Mouse (Mus musculus): Measurements from ENCODE around the gene Cfap44. TPM values are rescaled to one million over a fixed set of nuclear protein-coding genes. Genes with fewer than 3 reads are reported as not detected.
"Not testable (repeated sequence)": the region's sequence is repeated elsewhere in the genome, so short reads cannot be mapped to it uniquely, and the experiment has no call there.

Gene Cfap44
- polyA plus RNA-seq, 1 experiment from 2014 or later, result 0.84 TPM

DNA sequence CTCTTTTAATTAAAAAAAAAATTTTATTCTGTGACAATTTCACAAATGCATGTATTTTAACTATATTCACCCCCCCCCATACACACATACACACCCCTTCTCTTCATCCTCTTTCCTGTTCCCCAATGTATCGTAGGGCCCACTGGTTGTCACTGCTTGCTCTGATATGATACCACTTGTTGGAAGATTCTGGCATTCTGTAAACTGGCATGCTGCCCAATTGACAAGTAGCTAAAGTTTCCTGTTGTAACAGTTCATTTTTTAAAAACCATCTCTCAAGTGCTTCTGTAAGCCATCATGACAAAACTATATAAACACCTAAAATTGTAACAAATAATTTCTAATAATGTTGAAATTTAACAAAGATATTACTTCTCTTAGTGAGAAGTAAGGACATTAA, 10.3 kb upstream of the Cfap44 start:
- DNase-seq (ENCODE audit: low spot score), result no peak
- peaks cover 19% of the 10 kb centered on the region for H3K4me1 ChIP-seq
- H3K9me3 ChIP-seq (replicated peaks), result no peaks in the 10 kb centered on the region
- H3K36me3 ChIP-seq, result peaks cover 54% of the 10 kb centered on the region
- H3K27me3 ChIP-seq (ENCODE audit: low read depth, poor library complexity, severe bottlenecking), result no peaks in the 10 kb centered on the region
- no peak overlapping the region for H3K4me3 ChIP-seq
- WGBS, result 95% methylated on average over 1 of the region's 1 CpGs
- H3K27ac ChIP-seq (replicated peaks), result no peak overlapping the region

DNA sequence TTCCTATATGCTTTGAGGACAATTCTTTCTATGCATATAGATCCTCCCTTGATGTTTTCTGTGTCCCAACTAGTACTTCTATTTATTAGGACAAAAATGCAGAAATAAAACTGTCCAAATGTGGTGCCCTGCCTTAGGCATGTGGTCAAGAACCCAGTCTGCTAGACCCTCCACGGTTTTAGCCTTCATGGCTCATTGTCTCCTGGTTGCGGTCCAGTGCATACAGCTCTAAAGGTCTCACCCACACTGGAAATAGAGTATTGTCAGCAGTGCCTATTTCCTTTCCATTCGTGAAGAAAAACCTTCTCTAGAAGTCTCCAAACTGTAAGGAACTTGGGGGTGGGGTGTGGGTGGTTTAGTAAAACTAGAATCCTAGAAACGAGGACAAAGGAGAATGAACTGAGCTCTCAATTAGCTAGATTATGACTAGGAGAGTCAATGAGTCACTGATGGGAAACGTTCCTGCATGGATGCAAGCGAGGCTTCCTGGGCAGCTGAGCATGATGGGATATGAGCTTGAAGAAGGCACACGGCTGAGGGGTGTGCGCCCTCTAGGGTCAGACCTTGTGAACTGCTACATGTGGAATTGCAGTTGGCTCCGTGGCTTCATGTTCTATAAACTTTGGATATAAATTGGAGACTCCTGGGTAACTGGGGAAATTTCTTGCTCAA, 2.6 kb upstream of the Cfap44 start:
- H3K36me3 ChIP-seq, result peaks cover 35% of the 10 kb centered on the region

DNA sequence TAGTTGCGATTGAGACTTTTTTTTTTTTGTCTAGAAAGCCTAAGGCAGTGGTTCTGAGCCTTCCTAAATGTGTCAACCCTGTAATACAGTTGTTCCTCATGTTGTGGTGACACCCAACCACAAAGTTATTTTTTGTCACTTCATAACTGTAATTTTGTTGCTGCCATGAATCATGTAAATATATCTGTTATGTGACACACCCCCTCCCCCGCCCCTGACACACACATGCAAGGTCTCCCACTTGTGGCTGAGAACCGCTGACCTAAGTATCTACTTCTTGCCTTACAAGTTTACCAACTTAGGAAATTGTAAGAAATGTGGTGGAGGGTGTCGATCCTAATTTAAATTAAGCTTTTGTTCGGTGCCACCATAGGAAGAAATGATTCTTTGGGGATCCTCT, 10.3 kb downstream of the Cfap44 start:
- Histone ChIP-seq H3K4me1 (no peaks in the 10 kb centered on the region), H3K27me3 (ENCODE audit: low read depth, poor library complexity, severe bottlenecking) (no peaks in the 10 kb centered on the region), H3K27ac (replicated peaks) (no peak overlapping the region), H3K4me3 (no peak overlapping the region), H3K9me3 (replicated peaks) (no peaks in the 10 kb centered on the region), H3K36me3 (no peaks in the 10 kb centered on the region)
- DNase-seq (ENCODE audit: low spot score), result no peak
- WGBS, result 90% methylated on average over 5 of the region's 5 CpGs

More for the DNA sequence above, 2.6 kb upstream of the Cfap44 start:
- peaks cover 7% of the 10 kb centered on the region; the same call in 1 of the 2 replicates for H3K9me3 ChIP-seq (replicated peaks)
- DNase-seq (ENCODE audit: low spot score), result peak; percentile 54
- H3K4me1 ChIP-seq, result peaks cover 16% of the 10 kb centered on the region
- peaks cover 8% of the 10 kb centered on the region for H3K27me3 ChIP-seq (ENCODE audit: low read depth, poor library complexity, severe bottlenecking)
- no peak overlapping the region for H3K27ac ChIP-seq (replicated peaks)
- WGBS, result 41% methylated on average over 9 of the region's 9 CpGs
- no peak overlapping the region for H3K4me3 ChIP-seq

DNA sequence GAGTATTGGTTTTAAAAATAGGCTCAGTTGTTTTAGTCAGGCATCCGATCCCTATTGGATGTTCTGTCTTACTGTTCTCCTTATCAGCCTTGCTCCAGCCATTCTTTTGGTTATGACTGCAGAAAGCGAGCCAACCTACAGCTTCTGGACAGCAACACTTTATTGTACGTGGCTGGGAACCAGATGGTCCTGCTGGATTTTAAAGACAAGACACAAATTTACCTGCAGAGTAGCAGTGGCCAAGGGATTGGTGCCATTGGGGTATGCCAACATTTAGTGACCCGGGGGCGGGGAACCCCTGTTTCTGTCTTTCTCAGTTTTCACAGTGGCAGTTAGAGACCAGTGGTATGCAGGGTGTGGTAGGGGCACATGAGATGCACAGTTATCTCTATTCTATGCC, 12.6 kb downstream of the Cfap44 start:
- Histone ChIP-seq H3K36me3 (no peaks in the 10 kb centered on the region), H3K4me3 (no peak overlapping the region), H3K9me3 (replicated peaks) (no peaks in the 10 kb centered on the region), H3K27me3 (ENCODE audit: low read depth, poor library complexity, severe bottlenecking) (no peaks in the 10 kb centered on the region), H3K4me1 (no peaks in the 10 kb centered on the region), H3K27ac (replicated peaks) (no peak overlapping the region)
- no peak for DNase-seq (ENCODE audit: low spot score)
- 97% methylated on average over 5 of the region's 5 CpGs for WGBS

DNA sequence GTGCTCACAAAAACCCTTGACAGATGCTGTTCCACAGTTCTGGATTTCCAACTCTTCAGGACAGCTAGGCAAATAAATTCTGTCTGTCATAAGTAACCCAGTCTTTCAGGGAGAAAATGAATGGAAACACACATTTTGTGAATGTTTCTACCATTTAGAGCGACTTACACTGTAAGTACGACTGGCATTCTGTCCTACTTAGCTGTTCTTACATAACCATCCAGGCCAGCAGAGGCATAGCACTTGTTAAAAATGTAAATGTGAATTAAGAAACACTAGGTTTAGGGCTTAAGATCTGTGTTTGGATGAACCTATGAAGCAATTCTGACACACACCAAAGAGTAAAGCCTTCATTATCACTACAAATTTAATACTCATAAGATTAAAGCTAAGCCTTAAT, 13.7 kb downstream of the Cfap44 start:
- Histone ChIP-seq H3K36me3 (no peaks in the 10 kb centered on the region), H3K9me3 (replicated peaks) (no peaks in the 10 kb centered on the region), H3K4me3 (no peak overlapping the region), H3K4me1 (no peaks in the 10 kb centered on the region), H3K27ac (replicated peaks) (no peak overlapping the region), H3K27me3 (ENCODE audit: low read depth, poor library complexity, severe bottlenecking) (no peaks in the 10 kb centered on the region)
- 87% methylated on average over 2 of the region's 2 CpGs for WGBS
- no peak for DNase-seq (ENCODE audit: low spot score)

DNA sequence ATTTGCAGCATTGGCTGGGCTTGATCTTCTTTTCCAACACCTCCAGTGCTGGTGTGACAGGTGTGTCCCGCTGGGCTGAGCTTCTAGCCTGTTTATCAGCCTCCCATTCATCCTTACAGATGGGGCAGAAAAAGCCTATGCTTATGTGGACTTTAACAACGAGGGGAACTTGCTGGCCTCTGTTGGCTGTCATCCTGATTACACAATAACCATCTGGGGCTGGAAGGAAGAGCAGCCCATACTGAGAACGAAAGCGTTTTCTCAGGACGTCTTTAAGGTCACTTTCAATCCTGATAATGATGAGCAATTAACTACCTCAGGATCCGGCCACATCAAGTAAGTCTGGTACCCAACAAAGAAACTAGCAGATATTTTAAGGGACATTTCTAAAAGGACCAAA, 15.6 kb downstream of the Cfap44 start:
- no peak overlapping the region for H3K4me3 ChIP-seq
- WGBS, result 71% methylated on average over 6 of the region's 6 CpGs
- no peaks in the 10 kb centered on the region for H3K9me3 ChIP-seq (replicated peaks)
- no peaks in the 10 kb centered on the region for H3K36me3 ChIP-seq
- no peaks in the 10 kb centered on the region for H3K4me1 ChIP-seq
- DNase-seq (ENCODE audit: low spot score), result no peak
- H3K27ac ChIP-seq (replicated peaks), result no peak overlapping the region
- H3K27me3 ChIP-seq (ENCODE audit: low read depth, poor library complexity, severe bottlenecking), result no peaks in the 10 kb centered on the region

DNA sequence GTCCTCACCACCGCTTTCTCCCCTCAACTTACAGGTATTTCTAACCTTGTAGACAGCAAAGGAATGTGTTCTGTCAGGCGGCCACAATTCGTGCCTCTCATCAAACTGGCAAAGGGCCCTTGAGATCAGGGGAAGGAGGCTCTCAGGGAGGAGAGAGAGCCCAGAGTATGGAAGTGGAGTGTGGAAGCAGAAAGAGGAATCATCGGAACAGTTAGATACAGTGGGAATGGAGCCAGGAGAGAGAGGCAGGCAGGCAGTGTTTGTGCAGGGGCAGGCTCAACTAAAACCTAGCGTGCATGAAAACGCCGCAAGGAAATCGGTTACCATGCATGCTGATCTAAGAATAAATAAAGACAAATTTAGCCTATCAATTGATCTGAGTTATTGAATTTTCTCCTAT, 23.0 kb downstream of the Cfap44 start:
- DNase-seq (ENCODE audit: low spot score), result no peak
- Histone ChIP-seq H3K27me3 (ENCODE audit: low read depth, poor library complexity, severe bottlenecking) (no peaks in the 10 kb centered on the region), H3K36me3 (no peaks in the 10 kb centered on the region), H3K9me3 (replicated peaks) (no peaks in the 10 kb centered on the region), H3K4me1 (no peaks in the 10 kb centered on the region), H3K4me3 (no peak overlapping the region), H3K27ac (replicated peaks) (no peak overlapping the region)
- 85% methylated on average over 8 of the region's 8 CpGs for WGBS

DNA sequence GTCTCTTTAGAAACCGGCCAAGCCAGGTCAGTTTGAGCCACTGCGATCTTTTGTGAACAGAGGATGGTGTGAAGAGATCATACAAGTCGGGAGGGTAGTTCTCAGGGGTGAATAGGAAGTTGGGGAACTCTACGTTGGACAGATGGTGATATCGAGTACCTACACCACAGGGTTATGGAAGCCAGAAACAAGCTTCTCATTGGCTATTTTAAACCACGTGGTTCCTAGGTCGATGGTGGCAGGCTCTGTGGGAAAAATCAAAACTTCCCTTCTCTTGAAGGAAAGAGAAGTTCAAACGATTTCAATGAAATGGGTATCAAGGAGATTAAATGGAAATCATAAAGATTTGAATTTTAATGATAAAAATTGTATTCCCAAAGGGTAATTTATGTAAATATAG, 27.1 kb downstream of the Cfap44 start:
- no peaks in the 10 kb centered on the region for H3K36me3 ChIP-seq
- no peaks in the 10 kb centered on the region for H3K9me3 ChIP-seq (replicated peaks)
- H3K27me3 ChIP-seq (ENCODE audit: low read depth, poor library complexity, severe bottlenecking), result no peaks in the 10 kb centered on the region
- WGBS, result 85% methylated on average over 8 of the region's 8 CpGs
- H3K27ac ChIP-seq (replicated peaks), result no peak overlapping the region
- no peak overlapping the region for H3K4me3 ChIP-seq
- no peaks in the 10 kb centered on the region for H3K4me1 ChIP-seq
- no peak for DNase-seq (ENCODE audit: low spot score)

DNA sequence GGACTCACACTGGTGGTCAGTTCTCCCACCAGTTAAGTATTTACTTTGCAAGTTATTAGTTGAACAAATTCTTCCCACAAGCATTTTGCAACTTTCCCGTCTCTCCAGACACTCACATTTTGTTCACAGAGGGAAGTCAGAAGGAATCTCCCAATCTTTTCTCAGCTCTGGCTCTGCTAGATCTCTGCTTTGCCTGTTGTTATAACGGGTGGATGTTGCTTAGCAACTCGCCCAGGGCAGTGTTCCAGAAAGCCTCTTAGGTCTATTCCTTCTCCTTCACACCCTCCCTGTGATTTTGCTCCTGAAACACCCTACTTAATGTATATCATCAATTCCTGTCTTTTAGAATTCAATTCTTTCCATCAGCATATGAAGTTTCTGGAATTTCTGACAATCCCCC, 28.9 kb downstream of the Cfap44 start:
- no peak overlapping the region for H3K4me3 ChIP-seq
- H3K36me3 ChIP-seq, result no peaks in the 10 kb centered on the region
- H3K27ac ChIP-seq (replicated peaks), result no peak overlapping the region
- no peak for DNase-seq (ENCODE audit: low spot score)
- H3K27me3 ChIP-seq (ENCODE audit: low read depth, poor library complexity, severe bottlenecking), result no peaks in the 10 kb centered on the region
- H3K4me1 ChIP-seq, result no peaks in the 10 kb centered on the region
- H3K9me3 ChIP-seq (replicated peaks), result no peaks in the 10 kb centered on the region
- 61% methylated on average over 3 of the region's 3 CpGs for WGBS

DNA sequence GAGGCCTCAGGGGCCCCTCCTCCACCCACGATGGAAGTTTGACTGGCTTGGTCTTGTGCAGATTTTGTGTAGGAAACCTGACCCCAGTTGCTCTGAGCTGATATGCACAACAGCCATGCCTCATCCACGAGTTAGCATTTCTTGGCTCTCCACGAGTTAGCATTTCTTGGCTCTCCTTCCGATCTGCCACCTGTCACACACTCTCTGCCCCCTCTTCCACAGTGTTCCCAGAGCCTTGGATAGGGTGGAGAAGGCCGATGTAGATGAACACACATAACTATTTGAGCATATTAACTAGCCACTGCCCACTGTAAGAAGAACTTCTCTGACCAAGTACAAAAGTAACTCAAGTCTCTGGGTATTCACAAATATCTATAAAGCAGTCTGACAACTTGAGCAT, 33.9 kb downstream of the Cfap44 start:
- WGBS, result 76% methylated on average over 5 of the region's 5 CpGs
- no peak for DNase-seq (ENCODE audit: low spot score)
- no peaks in the 10 kb centered on the region for H3K36me3 ChIP-seq
- no peaks in the 10 kb centered on the region for H3K27me3 ChIP-seq (ENCODE audit: low read depth, poor library complexity, severe bottlenecking)
- H3K4me3 ChIP-seq, result no peak overlapping the region
- H3K9me3 ChIP-seq (replicated peaks), result no peaks in the 10 kb centered on the region
- no peak overlapping the region for H3K27ac ChIP-seq (replicated peaks)
- H3K4me1 ChIP-seq, result 0 out of 2 replicates have a peak, but pooled peaks cover 4% of the 10 kb centered on the region

DNA sequence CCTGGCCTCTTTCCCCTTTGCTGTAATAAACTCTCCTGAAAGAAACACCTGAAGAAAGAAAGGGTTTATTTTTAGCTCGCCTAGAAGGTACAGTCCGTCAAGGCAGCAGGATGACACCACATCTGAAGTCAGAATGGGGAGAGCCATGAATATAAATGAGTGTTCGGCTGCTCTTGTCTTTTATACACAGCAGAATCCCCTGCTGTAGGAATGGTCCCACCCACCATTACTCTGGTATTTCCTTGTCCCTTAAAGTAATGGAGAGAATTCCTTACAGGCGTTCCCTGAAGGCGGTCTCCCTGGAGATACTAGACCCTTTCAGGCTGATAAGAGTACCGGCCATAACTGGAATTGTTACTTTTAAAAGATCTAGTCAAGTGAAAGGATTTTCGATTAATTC, 35.4 kb downstream of the Cfap44 start:
- 0 out of 2 replicates have a peak, but pooled peaks cover 4% of the 10 kb centered on the region for H3K4me1 ChIP-seq
- no peak overlapping the region for H3K4me3 ChIP-seq
- no peak overlapping the region for H3K27ac ChIP-seq (replicated peaks)
- no peaks in the 10 kb centered on the region for H3K9me3 ChIP-seq (replicated peaks)
- no peaks in the 10 kb centered on the region for H3K27me3 ChIP-seq (ENCODE audit: low read depth, poor library complexity, severe bottlenecking)
- no peak for DNase-seq (ENCODE audit: low spot score)
- 72% methylated on average over 7 of the region's 7 CpGs for WGBS
- H3K36me3 ChIP-seq, result no peaks in the 10 kb centered on the region

DNA sequence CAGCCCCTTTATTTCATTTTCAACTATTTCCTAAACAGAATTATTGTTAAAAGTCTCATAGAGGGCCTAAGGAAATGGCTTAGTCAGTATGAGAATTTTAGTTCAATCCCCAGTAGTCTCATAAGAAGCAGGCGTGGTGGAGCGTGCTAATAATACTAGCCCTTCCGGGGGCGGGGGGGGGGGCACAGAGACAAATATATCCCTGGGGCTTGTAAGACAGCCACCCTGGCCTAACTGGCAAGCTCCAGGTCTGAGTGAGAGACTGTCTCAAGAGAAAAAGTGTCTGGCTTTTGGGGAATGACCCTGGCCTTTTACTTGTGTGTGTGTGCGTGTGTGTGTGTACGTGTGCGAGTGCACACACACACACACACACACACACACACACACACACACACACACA, 40.3 kb downstream of the Cfap44 start:
- no peak overlapping the region for H3K27ac ChIP-seq (replicated peaks)
- WGBS, result 92% methylated on average over 6 of the region's 7 CpGs
- 0 out of 2 replicates have a peak, but pooled peaks cover 2% of the 10 kb centered on the region for H3K4me1 ChIP-seq
- H3K27me3 ChIP-seq (ENCODE audit: low read depth, poor library complexity, severe bottlenecking), result no peaks in the 10 kb centered on the region
- DNase-seq (ENCODE audit: low spot score), result no peak
- no peak overlapping the region for H3K4me3 ChIP-seq
- H3K36me3 ChIP-seq, result no peaks in the 10 kb centered on the region
- no peaks in the 10 kb centered on the region for H3K9me3 ChIP-seq (replicated peaks)

DNA sequence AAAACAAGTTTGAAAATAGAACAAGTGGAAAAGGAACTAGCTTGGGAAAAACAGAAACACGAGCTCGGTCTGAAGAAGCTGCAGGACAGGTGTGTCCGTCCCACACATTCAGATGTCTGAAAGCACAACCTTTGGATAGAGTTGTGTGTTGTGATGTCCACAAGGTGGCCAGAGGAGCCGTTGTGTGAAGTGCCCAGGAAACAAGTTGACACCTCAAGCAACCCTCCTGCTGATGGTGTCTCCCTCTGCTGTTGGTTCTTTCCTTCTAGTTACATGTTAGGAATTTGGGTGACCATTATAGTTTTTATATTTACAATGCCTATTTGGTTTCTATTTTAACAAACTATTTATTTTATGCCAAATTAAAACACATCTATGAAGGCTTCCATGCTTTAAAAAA, 40.9 kb downstream of the Cfap44 start:
- DNase-seq (ENCODE audit: low spot score), result no peak
- Histone ChIP-seq H3K4me3 (no peak overlapping the region), H3K4me1 (no peaks in the 10 kb centered on the region), H3K27ac (replicated peaks) (no peak overlapping the region), H3K9me3 (replicated peaks) (no peaks in the 10 kb centered on the region), H3K36me3 (no peaks in the 10 kb centered on the region), H3K27me3 (ENCODE audit: low read depth, poor library complexity, severe bottlenecking) (no peaks in the 10 kb centered on the region)
- WGBS, result 74% methylated on average over 4 of the region's 4 CpGs

DNA sequence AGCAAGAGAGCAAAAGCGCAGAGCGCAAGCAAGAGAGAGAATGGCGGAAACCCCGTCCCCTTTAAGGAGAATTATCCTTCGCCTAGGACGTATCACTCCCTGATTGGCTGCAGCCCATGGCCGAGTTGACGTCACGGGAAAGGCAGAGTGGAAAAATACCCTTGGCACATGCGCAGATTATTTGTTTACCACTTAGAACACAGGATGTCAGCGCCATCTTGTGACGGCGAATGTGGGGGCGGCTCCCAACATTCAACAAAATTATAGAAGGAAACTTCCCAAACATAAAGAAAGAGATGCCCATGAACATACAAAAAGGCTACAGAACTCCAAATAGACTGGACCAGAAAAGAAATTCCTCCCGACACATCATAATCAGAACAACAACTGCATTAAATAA, 47.3 kb downstream of the Cfap44 start:
- H3K9me3 ChIP-seq (replicated peaks); H3K36me3 ChIP-seq; DNase-seq (ENCODE audit: low spot score); H3K4me3 ChIP-seq; H3K27ac ChIP-seq (replicated peaks); H3K4me1 ChIP-seq; H3K27me3 ChIP-seq (ENCODE audit: low read depth, poor library complexity, severe bottlenecking): not testable (repeated sequence)
- WGBS, result 97% methylated on average over 15 of the region's 15 CpGs

Measured in midbrain, embryonic 10.5 days (tissue).